Mouse (Mus musculus) MEL (cell line): ENCODE measurements around the gene Aes. TPM values are rescaled to one million over a fixed set of nuclear protein-coding genes. Genes with fewer than 3 reads are reported as not detected.

Source experiments
- DNase-seq: peaks from one replicate; pipeline ENCODE4 v3.0.0; 2011; ENCODE audit warnings: low read depth, low spot score
- H3K27ac ChIP-seq: 2 replicates; pipeline ENCODE4 v1.5.1; 2012; ENCODE audit warnings: low read depth, mild to moderate bottlenecking, control low read depth, low read length, moderate library complexity; ENCODE audit not compliant: control insufficient read depth
- H3K27me3 ChIP-seq, 2 experiments: fragments of 150-350 bp in 1 of 2; sonication (generic) in 1 of 2; 2 replicates each; pipeline ENCODE4 v1.6.1; 2012; ENCODE audit warnings: low read length in 2 of 2, mild to moderate bottlenecking in 2 of 2, improper control_type of control experiment in 1 of 2, moderate library complexity in 1 of 2; ENCODE audit not compliant: insufficient read depth in 2 of 2, control insufficient read depth in 1 of 2
- H3K36me3 ChIP-seq, 2 experiments: 2 replicates each; pipeline ENCODE4 v1.6.1; 2012 to 2014; ENCODE audit warnings: low read length in 2 of 2, improper control_type of control experiment in 1 of 2, inconsistent platforms in 1 of 2, mild to moderate bottlenecking in 1 of 2; ENCODE audit not compliant: insufficient read depth in 2 of 2, control insufficient read depth in 1 of 2
- H3K4me1 ChIP-seq, 2 experiments: fragments of 150-350 bp in 1 of 2; sonication (generic) in 1 of 2; 2 replicates each; pipeline ENCODE4 v1.6.1; 2012; ENCODE audit warnings: low read length in 2 of 2, improper control_type of control experiment in 1 of 2, mild to moderate bottlenecking in 1 of 2; ENCODE audit not compliant: insufficient read depth in 2 of 2, control insufficient read depth in 1 of 2
- H3K4me3 ChIP-seq, 2 experiments: fragments of 150-350 bp in 1 of 2; sonication (generic) in 1 of 2; 2 replicates each; pipeline ENCODE4 v1.5.1; 2012; ENCODE audit warnings: low read depth in 2 of 2, low read length in 2 of 2, mild to moderate bottlenecking in 2 of 2, moderate library complexity in 2 of 2, control low read depth in 1 of 2, improper control_type of control experiment in 1 of 2; ENCODE audit not compliant: control insufficient read depth in 1 of 2, insufficient read depth in 1 of 2
- H3K79me2 ChIP-seq: 2 replicates; pipeline ENCODE4 v1.6.1; 2012; ENCODE audit warnings: mild to moderate bottlenecking, low read length, moderate library complexity; ENCODE audit not compliant: control insufficient read depth, poor library complexity, insufficient read depth
- H3K9ac ChIP-seq: 2 replicates; pipeline ENCODE4 v1.6.1; 2012; ENCODE audit warnings: low read depth, mild to moderate bottlenecking, control low read depth, low read length, moderate library complexity; ENCODE audit not compliant: control insufficient read depth, poor library complexity, severe bottlenecking
- H3K9me3 ChIP-seq: fragments of 150-350 bp; sonication (generic); replicated peaks from 2 replicates; pipeline ENCODE4 v1.6.1; 2012; ENCODE audit warnings: mild to moderate bottlenecking, low read length, improper control_type of control experiment, moderate library complexity; ENCODE audit not compliant: insufficient read depth
- CHD2 ChIP-seq: IDR thresholded peaks from 2 replicates; pipeline ENCODE4 v1.6.1; 2011; ENCODE audit warnings: low read length, improper control_type of control experiment
- CTCF ChIP-seq, 3 experiments: IDR thresholded peaks in 2 of 3; conservative IDR thresholded peaks in 1 of 3; 2 replicates each; pipeline ENCODE4 v1.5.1; 2011 to 2012; ENCODE audit warnings: low read length in 3 of 3, low read depth in 2 of 3, mild to moderate bottlenecking in 2 of 3, improper control_type of control experiment in 1 of 3, inconsistent platforms in 1 of 3, mixed read lengths in 1 of 3, moderate library complexity in 1 of 3; ENCODE audit not compliant: control insufficient read depth in 1 of 3, insufficient read depth in 1 of 3, poor library complexity in 1 of 3, severe bottlenecking in 1 of 3
- ELF1 ChIP-seq: IDR thresholded peaks from 2 replicates; pipeline ENCODE4 v1.6.1; 2014; ENCODE audit warnings: low read depth, mild to moderate bottlenecking, inconsistent platforms, low read length, improper control_type of control experiment, moderate library complexity
- ETS1 ChIP-seq: IDR thresholded peaks from 2 replicates; pipeline ENCODE4 v1.6.1; 2012; ENCODE audit warnings: low read depth, mild to moderate bottlenecking, inconsistent platforms, low read length, improper control_type of control experiment, moderate library complexity
- GATA1 ChIP-seq: IDR thresholded peaks from 2 replicates; pipeline ENCODE4 v1.6.1; 2011; ENCODE audit warnings: low read depth, low read length, improper control_type of control experiment
- HCFC1 ChIP-seq: IDR thresholded peaks from 2 replicates; pipeline ENCODE4 v1.6.1; 2012; ENCODE audit warnings: low read depth, mild to moderate bottlenecking, inconsistent platforms, low read length, improper control_type of control experiment, moderate library complexity
- JUND ChIP-seq: IDR thresholded peaks from 2 replicates; pipeline ENCODE4 v1.6.1; 2011; ENCODE audit warnings: low read depth, mild to moderate bottlenecking, improper control_type of control experiment, low read length
- KAT2A ChIP-seq: conservative IDR thresholded peaks from 2 replicates; pipeline ENCODE4 v1.6.1; 2012; ENCODE audit warnings: low read depth, low read length, improper control_type of control experiment, inconsistent platforms
- MEF2A ChIP-seq: IDR thresholded peaks from 2 replicates; pipeline ENCODE4 v1.6.1; 2014; ENCODE audit warnings: low read depth, mild to moderate bottlenecking, inconsistent platforms, low read length, improper control_type of control experiment; ENCODE audit not compliant: poor library complexity, insufficient replicate concordance, severe bottlenecking; ENCODE audit errors: extremely low read depth
- MXI1 ChIP-seq: IDR thresholded peaks from 2 replicates; pipeline ENCODE4 v1.6.1; 2011; ENCODE audit warnings: mild to moderate bottlenecking, low read depth, low read length, improper control_type of control experiment
- POLR2AphosphoS5 ChIP-seq: IDR thresholded peaks from 2 replicates; pipeline ENCODE4 v1.6.1; 2012; ENCODE audit warnings: low read depth, borderline replicate concordance, mild to moderate bottlenecking, inconsistent platforms, low read length, moderate library complexity, mixed read lengths
- RCOR1 ChIP-seq: IDR thresholded peaks from 2 replicates; pipeline ENCODE4 v1.6.1; 2012; ENCODE audit warnings: low read depth, mild to moderate bottlenecking, inconsistent platforms, low read length, improper control_type of control experiment
- SMC3 ChIP-seq: IDR thresholded peaks from 2 replicates; pipeline ENCODE4 v1.6.1; 2011; ENCODE audit warnings: low read depth, low read length, improper control_type of control experiment
- TCF12 ChIP-seq: IDR thresholded peaks from 2 replicates; pipeline ENCODE4 v1.6.1; 2014; ENCODE audit warnings: low read depth, mild to moderate bottlenecking, inconsistent platforms, low read length, improper control_type of control experiment, moderate library complexity
- USF1 ChIP-seq: IDR thresholded peaks from 2 replicates; pipeline ENCODE4 v1.6.1; 2014; ENCODE audit warnings: low read depth, mild to moderate bottlenecking, inconsistent platforms, low read length, improper control_type of control experiment, moderate library complexity
- USF2 ChIP-seq, 2 experiments: IDR thresholded peaks; 2 replicates each; pipeline ENCODE4 v1.6.1; 2011 to 2012; ENCODE audit warnings: improper control_type of control experiment in 2 of 2, low read length in 2 of 2, borderline replicate concordance in 1 of 2, inconsistent platforms in 1 of 2, low read depth in 1 of 2, mild to moderate bottlenecking in 1 of 2; ENCODE audit not compliant: insufficient read depth in 1 of 2
- ZC3H11A ChIP-seq: IDR thresholded peaks from 2 replicates; pipeline ENCODE4 v1.6.1; 2012; ENCODE audit warnings: low read depth, mild to moderate bottlenecking, inconsistent platforms, low read length, improper control_type of control experiment
- ZMIZ1 ChIP-seq: IDR thresholded peaks from 2 replicates; pipeline ENCODE4 v1.6.1; 2012; ENCODE audit warnings: low read depth, mild to moderate bottlenecking, inconsistent platforms, low read length, improper control_type of control experiment, moderate library complexity
- ZNF384 ChIP-seq: IDR thresholded peaks from 2 replicates; pipeline ENCODE4 v1.6.1; 2012; ENCODE audit warnings: low read depth, mild to moderate bottlenecking, inconsistent platforms, low read length, improper control_type of control experiment
- polyA plus RNA-seq, 2 experiments: library from polyadenylated mRNA; stranded (reverse) in 1 of 2; unstranded in 1 of 2; fragments of >175 nt in 1 of 2; fragments of >200 nt in 1 of 2; gene quantifications; 2 replicates each; pipeline versions ENCODE4 v1.2.1 to v1.2.4; 2012; ENCODE audit warnings: low replicate concordance in 2 of 2, low read depth in 1 of 2; ENCODE audit not compliant: insufficient read length in 2 of 2, insufficient read depth in 1 of 2, missing spikeins in 1 of 2
- total RNA-seq: library from RNA; depleted of rRNA; stranded (reverse); fragments of 300-350 nt; gene quantifications from 2 replicates; pipeline ENCODE4 v1.2.3, GENCODE M21; 2012

Gene Aes
- total and polyA plus RNA-seq, 3 experiments = 197 to 355 TPM; not detected in 1

- Histone ChIP-seq H3K36me3 (peaks cover under 1 to 1% of the 10 kb centered on the region in 2 experiments; a peak in 2 of 4 replicates), H3K27me3 (no peaks in the 10 kb centered on the region), H3K9ac (no peak overlapping the region), H3K4me1 (peaks cover 0 to 2% of the 10 kb centered on the region in 2 experiments; a peak in 1 of 4 replicates), H3K27ac (no peak overlapping the region), H3K9me3 (no peaks in the 10 kb centered on the region), H3K79me2 (peaks cover 53% of the 10 kb centered on the region), H3K4me3 (no peak overlapping the region)
- TF ChIP-seq KAT2A (no peak), CHD2 (no peak), ZNF384 (no peak), USF1 (no peak), JUND (no peak), CTCF (IDR thresholded peaks at IDR 0.05 in 2 of 3, conservative IDR thresholded peaks at IDR 0.05 in 1 of 3; ENCODE audit: control insufficient read depth in 1 of 3, insufficient read depth in 1 of 3, low read depth in 2 of 3, low read length in 3 of 3, poor library complexity in 1 of 3, severe bottlenecking in 1 of 3) (no peak), MXI1 (no peak), ZMIZ1 (no peak)
- DNase-seq = no peak
Measured at GRCm38 (mm10) chr10:81538321-81539048, 20.8 kb upstream of the Aes start.

- TF ChIP-seq SMC3 (no peak), TCF12 (no peak), JUND (no peak), USF2 (IDR thresholded peaks at IDR 0.05; ENCODE audit: borderline replicate concordance in 1 of 2, insufficient read depth in 1 of 2, low read depth in 1 of 2, low read length in 2 of 2) (no peak), MEF2A (no peak), GATA1 (no peak), ZC3H11A (no peak), RCOR1 (no peak), KAT2A (no peak), ELF1 (no peak), ETS1 (no peak), ZMIZ1 (no peak), USF1 (no peak), POLR2AphosphoS5 (no peak), HCFC1 (no peak)
- H3K27ac ChIP-seq = no peak overlapping the region
- no peak for DNase-seq
- H3K4me1 ChIP-seq = peaks cover 6 to 10% of the 10 kb centered on the region in 2 experiments; a peak in 3 of 4 replicates
- H3K9me3 ChIP-seq = no peaks in the 10 kb centered on the region
- no peak overlapping the region for H3K9ac ChIP-seq
- peaks cover 0 to 5% of the 10 kb centered on the region in 2 experiments; a peak in 2 of 4 replicates for H3K36me3 ChIP-seq
- peaks cover 64% of the 10 kb centered on the region for H3K79me2 ChIP-seq
- H3K27me3 ChIP-seq = no peaks in the 10 kb centered on the region
- no peak overlapping the region for H3K4me3 ChIP-seq
Measured at GRCm38 (mm10) chr10:81541363-81541762, 17.9 kb upstream of the Aes start.
